Mouse (Mus musculus) kidney, adult 11 months (tissue): Measurements from ENCODE around the gene Ccnyl1.

Experiments
- DNase-seq: peaks from one replicate; pipeline ENCODE4 v3.0.0; 2022

Gene Ccnyl1

GRCm38 (mm10) chr1:64705230-64705629 lies 15.0 kb downstream of the Ccnyl1 start:
- DNase-seq = peak; percentile 49

- no peak for DNase-seq
These were observed 16.4 kb downstream of the Ccnyl1 start for GRCm38 (mm10) chr1:64706610-64707009.

GRCm38 (mm10) chr1:64709891-64710290 lies 19.6 kb downstream of the Ccnyl1 start:
- DNase-seq = no peak

- DNase-seq = no peak
These were observed 21.9 kb downstream of the Ccnyl1 start for GRCm38 (mm10) chr1:64712006-64712760.

- no peak for DNase-seq
These were observed 25.2 kb downstream of the Ccnyl1 start for GRCm38 (mm10) chr1:64715458-64715857.

- DNase-seq = no peak
These were observed 26.5 kb downstream of the Ccnyl1 start for GRCm38 (mm10) chr1:64716589-64717304.

- DNase-seq = peak; percentile 29
These were observed 27.2 kb downstream of the Ccnyl1 start for GRCm38 (mm10) chr1:64717504-64717903.

- DNase-seq = no peak
These were observed 30.9 kb downstream of the Ccnyl1 start for GRCm38 (mm10) chr1:64721034-64721587.

GRCm38 (mm10) chr1:64730046-64730445 lies 39.8 kb downstream of the Ccnyl1 start:
- DNase-seq = no peak

- DNase-seq = no peak
These were observed 41.2 kb downstream of the Ccnyl1 start for GRCm38 (mm10) chr1:64731341-64732020.

- no peak for DNase-seq
These were observed 41.9 kb downstream of the Ccnyl1 start for GRCm38 (mm10) chr1:64732161-64732560.

GRCm38 (mm10) chr1:64732637-64733200 lies 42.5 kb downstream of the Ccnyl1 start:
- DNase-seq = no peak

GRCm38 (mm10) chr1:64733453-64734245 lies 43.4 kb downstream of the Ccnyl1 start:
- DNase-seq = no peak

GRCm38 (mm10) chr1:64734771-64735750 lies 44.8 kb downstream of the Ccnyl1 start:
- peak; percentile 24 for DNase-seq

- peak; percentile 61 for DNase-seq
These were observed 45.8 kb downstream of the Ccnyl1 start for GRCm38 (mm10) chr1:64735781-64736680.

- DNase-seq = no peak
These were observed 46.6 kb downstream of the Ccnyl1 start for GRCm38 (mm10) chr1:64736681-64737501.

GRCm38 (mm10) chr1:64737502-64738179 lies 47.4 kb downstream of the Ccnyl1 start, which contains the start of gene Fzd5:
TSS of gene Fzd5 (minus strand) at chr1:64737751.
- DNase-seq = peak; percentile 94

GRCm38 (mm10) chr1:64738180-64738555 lies 47.9 kb downstream of the Ccnyl1 start:
- peak; percentile 91 for DNase-seq
